Mouse (Mus musculus) thymus, postnatal 10 days (tissue): Measurements from ENCODE around the gene Dnah3.

Experiments
- DNase-seq, 2 experiments: peaks; one replicate each; pipeline ENCODE4 v3.0.0; 2021; ENCODE audit warnings: low spot score in 2 of 2

The Dnah3 gene

DNA sequence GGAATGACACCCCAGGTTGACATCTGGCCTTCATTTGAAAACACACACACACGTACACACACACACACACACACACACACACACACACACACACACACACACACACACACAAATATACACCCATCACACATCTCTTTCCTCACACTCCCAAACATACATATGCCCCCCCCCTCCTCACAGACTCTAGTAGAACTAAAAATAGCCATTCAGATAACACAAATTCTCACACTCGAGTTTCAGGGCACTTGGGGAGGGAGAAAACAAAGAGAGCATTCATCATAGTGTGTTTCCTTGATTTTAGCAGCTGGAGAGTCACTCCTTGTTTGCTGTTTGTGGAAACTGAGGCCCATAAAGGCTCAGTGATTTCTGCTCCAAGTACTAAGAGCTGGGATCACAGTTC, 41.1 kb downstream of the Dnah3 start:
- DNase-seq: no peak

DNA sequence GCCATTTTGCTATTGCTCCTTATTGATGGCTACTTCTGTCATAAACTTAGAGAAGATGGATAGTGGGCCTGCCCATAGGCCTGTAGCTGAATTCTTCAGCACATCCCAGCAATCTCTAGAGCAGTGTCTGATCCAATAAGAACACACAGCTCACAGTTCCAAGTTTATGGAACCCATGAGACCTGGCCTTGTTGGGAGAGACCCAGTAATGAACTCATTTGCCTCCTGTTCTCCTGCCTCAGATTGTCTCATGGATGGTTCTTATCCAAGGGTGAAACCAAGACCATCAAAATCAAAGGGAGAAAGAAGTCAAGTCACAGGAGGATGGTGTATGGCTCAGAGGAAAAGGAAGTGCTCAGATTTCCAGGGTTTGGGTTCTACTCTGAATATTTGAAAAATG, 44.6 kb downstream of the Dnah3 start:
- DNase-seq: no peak

DNA sequence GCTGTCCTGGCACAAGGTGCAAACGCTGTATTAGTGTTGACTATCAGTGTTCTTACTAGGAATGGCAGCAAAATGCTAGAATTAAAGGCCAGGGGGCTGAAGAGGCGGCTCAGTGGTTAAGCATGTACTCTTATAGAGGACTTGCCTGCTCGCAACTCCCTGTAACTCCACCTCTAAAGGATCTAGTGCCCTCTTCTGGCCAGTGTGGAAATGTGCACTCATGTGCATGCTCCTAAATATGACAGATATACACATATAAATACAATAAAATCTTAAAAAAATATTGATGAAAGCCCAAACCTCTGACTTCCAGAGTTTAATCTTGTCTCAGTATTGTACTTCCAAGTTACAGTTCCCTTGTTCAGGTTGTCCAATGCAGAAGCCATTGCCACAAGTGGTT, 51.1 kb downstream of the Dnah3 start:
- DNase-seq: no peak

DNA sequence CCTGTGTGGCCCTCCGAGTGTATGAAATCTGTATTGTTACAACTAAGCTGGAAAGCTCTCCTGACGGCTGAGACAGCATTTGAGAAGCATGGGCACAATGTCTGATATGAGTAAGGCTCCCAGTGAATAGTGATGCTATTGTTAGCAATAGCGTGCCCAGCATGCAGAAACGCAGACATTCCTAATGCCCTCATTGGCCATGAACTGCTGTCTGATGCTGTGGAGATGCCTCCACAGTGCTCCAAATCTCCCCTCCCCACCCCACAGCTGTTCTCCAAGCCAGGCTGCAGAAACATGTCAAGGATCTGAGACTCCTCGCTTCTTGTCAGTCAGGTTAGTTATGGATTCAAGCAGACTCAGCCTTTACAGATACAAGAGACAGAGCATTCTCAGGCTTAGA, 58.7 kb downstream of the Dnah3 start:
- DNase-seq: no peak

DNA sequence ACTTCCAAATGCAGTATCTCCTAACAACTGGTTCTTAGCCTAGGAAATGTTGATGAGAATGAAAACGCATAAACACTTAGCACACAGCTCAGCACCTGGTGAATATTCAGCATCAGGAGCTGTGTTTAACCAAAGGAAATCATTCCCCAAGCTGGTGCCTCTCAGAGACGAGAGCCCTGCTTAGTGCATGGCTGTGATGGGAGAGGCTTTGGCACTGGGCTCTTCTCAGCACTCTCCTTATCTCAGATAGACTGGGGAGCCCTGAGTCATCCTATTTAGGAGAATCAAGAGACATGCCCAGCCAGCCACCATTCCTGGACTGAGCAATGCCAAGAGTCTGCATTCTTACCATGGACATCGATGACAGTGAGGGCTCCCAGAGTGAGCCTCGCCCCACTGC, 60.1 kb downstream of the Dnah3 start:
- no peak for DNase-seq

DNA sequence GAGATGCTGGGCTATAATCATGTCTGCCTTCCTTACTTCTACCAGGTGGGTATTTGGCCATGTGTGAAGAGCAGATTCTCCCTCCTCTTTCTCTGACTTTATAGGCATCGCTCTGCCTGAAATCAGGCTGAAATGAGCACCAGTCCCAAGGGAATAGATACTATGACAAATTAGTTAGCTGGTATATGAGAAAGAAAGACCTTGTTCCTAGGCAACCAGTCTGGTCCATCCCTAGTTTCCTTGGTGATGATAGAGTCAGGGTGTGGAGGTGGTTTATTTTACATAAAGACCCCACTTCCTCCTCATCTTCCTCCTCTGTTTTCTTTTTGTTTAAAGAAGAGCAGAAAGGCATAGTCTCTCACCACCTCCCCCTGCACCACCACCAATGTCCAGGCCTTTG, 60.5 kb downstream of the Dnah3 start:
- DNase-seq: no peak

DNA sequence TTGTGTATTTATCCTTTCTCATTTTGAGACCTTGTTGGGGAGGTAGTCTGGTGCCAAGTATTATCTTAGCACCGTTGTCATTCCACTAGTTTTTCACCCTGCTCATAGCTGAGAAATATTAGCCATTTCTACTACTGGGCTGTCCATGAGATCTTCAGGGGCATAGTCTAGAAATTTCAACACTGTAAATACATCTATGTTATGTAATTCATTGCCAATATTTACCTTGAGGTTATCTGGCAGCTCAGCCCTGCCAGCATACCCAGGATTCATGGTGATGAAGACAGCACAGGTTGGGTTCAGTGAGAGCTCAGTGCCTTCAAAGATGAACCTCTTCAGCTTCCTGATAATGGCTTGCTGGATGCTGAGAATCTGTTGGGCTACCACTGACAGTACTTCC, 66.4 kb downstream of the Dnah3 start:
- DNase-seq: no peak

DNA sequence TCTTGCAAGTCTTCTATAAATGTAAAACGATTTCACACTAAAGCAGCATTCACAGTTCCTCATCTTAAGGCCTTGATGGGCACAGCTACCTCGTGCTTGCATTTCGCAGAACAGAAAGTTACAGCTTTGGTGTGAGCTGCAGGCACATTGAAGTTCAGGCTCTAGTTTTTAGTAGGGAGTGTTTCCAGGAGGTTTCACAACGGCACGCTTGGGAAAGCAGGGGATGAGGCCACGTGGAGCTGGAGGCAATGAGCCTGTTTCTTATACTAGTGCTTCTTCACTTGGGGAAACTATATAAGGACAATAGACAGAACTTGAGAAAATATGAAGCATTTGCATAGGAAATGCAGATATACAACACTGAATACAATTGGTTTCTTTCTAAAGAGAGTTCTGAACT, 98.0 kb downstream of the Dnah3 start:
- DNase-seq: no peak

DNA sequence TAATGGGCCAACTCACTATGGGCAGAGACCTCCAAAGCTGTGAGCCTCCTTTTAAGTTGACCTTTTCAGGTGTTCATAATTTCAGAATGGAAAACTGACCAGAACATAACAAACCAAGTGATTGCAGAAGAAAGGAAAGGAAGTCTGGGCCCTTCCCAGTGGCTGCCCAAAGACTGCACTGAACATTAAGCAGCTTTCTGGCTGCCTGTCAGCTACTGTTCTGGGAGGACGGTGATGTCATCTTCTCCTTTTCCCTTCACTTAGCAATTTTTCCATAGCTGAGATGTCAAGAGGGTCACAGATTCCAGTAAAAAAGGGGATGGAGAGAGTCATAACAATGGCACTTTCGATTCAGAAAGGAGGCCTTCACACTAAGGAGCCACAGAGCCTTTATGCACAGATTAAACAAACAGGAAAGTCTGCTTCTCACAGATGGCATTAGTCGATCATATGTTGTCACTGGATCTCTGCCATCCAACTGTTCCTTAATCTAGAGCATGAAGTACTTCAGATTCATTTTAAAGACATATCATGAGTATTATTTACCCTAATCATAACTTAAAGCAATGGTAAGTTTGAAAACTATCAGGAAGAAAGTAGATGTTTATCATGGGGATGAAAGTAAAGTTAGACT, 109.7 kb downstream of the Dnah3 start:
- no peak for DNase-seq

DNA sequence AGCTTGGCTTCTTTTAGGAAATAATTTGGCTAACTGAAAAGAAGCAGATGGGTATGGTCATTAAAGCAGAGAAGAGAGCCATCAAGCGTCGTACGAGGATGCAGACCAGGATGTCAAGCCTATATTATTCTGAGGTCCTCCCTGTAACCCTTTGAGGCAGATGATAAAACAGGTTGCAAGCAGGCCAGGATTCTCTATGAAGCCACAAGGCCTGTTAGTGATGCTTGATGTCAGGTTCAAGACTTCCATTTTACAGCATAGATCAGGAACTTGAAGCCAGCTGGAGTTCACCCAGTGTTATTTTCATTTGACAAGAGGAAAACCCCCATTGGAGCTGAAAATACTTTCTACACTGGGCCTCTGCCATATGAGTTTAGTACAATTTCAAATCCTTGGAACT, 114.9 kb downstream of the Dnah3 start:
- no peak for DNase-seq

DNA sequence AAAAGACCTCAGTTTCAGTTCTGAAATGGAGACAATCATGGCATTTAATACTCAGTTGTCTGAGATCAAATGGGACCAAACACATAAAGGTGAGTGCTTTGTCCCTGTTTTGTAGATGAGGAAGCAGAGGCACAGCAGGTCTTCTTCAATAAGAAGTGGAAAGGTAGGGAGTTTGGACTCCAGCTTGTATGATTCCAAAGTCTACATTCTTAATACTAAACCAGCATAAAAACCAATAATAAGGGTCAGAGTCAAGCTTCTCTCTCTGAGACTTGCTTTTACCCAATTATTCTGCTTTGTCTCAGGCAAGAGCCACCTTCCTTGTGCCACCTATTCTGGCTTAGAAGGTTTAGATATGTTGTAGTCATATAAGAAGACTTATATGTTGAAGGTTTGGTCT, 116.5 kb downstream of the Dnah3 start:
- DNase-seq: no peak

DNA sequence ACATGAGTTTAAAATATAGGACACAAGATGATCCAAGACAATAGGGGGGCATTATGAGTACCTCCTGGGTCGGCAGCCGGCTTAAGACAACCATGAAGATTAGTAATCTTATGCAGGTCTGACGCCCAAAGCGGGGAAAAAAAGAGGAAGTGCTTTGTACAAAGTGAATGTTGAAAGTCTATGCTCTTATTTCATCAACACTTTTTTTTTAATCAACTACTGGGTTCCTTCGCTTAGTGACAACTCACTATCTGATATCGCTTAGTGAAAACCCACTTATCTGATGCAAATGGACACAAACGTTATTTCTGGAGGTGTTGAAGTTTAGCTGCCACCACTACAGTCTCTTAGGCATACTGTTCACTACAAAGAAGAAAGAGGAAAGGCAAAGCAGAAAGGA, 117.5 kb downstream of the Dnah3 start:
- no peak for DNase-seq

DNA sequence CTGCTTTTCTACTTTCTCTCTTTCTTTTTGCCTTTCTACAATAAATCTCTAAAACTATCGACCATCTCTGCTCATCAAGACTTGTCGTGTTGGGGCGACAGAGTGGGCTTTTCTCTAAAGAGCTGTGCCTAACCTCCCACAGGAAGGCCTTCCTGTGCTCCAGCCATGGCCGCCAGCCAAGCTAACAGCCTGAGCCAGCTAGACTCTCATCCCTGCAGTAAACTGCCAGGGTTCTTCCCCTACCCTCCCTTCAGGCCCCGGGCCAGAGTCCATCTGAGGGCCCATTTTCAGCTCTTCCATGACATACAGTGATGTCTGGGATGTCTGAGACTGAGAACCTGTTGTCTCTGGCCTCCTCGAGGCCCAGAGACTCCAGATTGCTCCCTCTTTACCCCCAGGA, 118.8 kb downstream of the Dnah3 start:
- no peak for DNase-seq

DNA sequence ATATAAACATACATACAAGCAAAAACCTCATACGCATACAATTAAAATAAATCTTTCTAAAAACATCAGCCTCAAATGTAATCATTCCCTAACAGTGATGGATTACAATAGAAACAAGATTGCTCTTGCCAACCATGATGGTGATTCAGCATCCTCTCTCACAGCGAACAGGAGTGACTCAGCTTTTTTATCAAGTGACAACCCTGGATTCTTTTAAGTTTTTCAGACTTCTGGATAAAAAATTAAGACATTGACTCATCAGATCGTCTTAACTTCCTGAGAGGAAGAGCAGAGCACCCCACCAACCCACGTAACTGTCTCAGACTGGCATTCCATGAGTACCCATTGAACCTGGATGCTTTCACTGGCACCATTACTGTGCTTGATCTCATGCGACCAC, 120.9 kb downstream of the Dnah3 start:
- DNase-seq: no peak

DNA sequence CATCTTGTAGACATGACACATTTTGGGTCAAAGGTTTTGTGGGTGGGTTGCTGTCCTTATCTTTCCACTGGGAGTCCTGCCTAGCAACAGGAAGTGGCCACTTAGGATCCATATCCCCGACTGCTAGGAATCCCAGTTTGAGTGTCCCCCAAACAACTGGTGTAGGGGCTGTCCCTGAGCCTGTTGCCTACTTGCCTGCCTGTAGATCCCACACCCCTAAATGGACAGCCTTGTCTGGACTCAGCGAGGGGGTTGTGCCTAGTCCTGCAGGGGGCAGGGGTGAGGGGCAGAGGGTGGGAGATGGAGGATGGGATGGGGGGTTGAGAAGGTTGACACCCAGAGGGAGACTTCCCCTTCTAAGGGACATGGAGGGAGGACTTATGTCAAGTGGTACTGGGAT, 125.8 kb downstream of the Dnah3 start:
- DNase-seq: no peak

DNA sequence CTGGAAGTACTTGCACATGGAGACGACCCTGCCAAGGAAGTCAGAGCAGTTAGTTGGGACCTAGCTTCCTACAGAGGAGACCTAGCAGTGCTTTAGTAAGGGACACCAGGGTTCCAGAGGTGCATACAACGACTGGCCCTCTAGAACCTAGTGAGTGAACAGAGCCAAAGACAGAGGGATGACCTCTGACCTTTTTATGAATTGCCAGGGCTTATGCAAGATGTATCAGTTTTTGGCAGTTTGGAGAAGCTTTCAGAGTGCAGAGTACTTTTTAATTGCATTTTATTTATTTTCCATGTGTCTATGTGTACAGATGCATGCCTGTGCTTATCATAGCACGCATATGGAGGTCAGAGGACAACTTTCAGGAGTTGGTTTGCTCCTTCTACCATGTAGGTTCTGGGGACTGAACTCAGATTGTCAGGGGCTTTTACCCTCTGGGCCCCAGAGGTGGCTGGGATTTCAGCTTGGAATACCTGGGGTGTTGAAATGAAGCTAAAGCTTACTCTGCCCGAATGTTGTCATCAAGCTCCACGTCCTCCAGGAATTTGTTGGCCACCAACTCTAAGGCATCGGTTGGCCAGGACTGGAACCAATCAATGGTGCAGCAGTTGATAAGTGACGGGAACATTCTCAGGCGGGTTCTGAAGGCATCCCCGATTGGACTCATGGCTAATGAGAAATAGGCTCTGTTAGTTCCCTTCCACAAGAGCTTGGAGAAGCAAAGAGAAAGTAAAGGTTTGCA, 129.3 kb downstream of the Dnah3 start:
- DNase-seq: no peak

DNA sequence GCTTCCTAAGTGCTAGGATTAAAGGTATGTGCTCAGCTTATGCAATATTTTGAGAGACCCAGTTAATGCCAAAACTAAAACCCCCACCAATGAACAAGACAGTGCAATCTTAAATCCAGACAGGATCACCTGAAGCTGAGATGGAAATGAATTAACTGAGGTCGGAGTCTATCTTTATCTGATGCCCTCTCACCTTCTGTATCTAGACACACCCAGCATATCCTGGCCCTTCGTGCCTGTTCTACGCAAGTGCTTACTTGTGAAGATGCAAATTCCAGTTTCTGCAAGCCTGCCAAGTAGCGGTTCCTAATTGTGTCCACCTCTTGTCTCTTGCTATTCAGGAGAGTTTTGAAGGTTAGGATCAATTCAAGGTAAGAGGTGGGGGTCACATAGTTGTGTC, 129.9 kb downstream of the Dnah3 start:
- no peak for DNase-seq

DNA sequence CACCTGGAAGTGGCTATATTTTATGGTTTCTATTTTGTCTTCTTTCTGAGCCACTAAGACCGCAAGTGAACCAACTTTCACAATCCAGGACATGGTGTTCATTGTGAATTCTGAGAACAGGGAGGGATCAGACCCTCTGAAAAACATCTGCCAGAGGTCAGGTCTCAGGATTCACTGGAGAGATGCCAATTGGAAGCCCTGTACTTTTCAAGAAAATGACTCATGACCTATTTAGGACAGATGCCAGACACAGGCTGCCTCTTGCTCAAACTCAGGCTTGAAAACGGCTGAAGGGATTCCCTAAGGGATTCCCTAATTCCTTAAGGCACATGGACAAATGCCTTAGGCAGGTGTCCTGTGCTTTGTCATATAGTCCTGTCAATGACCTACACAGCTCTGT, 134.0 kb downstream of the Dnah3 start:
- no peak for DNase-seq

DNA sequence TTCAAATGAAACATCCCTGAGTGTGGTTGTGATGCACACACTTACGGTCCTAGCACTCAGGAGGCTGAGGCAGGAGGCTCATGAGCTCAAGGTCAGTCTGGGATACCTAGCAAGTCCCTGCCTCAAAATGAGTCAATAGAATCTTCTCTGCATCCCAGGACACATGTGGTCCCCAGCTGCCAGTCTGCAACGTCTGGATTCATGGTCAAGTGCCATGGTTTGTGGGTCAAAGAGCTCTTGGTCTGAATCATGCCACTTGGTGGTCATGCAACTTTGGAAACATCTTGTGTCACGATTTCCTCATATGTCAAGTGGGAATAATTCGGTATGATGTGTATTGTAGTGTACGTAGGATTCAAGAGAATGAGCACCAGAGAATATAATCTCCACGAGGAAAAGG, 134.5 kb downstream of the Dnah3 start:
- no peak for DNase-seq

DNA sequence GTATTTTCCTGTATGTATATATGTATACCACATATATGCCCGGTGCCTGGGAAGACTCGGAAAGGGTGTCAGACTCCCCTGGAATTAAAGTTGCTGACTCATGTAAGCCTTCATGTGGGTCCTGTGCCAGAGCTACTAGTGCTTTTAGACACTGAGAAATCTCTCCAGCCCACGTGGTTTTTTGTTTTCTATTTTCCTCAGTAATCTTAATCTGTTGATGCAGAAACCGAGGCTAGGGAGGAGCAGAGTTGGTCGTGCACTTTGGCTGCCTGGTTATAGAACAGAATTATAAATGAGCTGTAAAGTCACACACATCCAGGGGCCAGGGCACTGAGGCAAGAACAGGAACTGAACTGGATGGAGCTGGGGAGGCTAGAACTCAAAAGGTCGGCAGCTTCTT, 135.1 kb downstream of the Dnah3 start:
- DNase-seq: no peak

DNA sequence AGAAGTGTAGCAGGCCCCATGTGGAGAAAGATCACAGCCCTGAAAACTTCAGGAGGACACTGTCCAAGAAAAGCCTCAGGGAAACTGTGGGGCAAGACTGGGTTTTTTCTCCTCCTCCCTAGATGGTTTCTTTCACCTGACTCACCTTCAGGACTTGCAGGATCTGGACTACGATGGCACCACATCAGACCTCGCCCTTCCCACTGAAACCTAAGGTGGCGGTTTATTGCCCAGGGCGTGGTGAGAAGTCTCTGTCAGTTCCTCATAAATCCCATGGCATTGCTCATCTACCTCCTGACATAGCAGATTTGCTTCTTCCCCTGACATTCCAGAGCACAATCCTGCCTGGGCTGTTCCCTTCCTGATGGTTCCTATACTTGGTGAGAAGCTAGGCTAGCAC, 135.6 kb downstream of the Dnah3 start:
- DNase-seq: no peak

DNA sequence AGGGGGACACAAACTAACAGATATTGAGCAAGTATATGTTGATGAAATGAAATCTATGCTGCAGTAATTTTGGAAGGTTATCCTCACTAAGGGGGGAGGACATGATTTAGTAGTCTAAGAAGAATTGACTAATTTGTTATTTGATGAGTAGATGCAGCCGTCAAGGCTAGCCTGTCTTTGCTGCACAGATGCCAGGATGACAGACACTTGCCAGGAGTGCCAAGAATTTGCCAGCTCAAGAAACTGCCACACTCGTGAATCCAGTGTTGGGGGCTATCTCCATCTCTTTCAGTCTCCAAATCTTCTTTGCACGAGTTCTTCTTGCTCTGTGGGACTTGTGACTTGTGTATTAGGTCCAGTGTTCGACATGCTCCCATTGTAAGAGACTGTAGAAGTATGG, 136.0 kb downstream of the Dnah3 start:
- no peak for DNase-seq

DNA sequence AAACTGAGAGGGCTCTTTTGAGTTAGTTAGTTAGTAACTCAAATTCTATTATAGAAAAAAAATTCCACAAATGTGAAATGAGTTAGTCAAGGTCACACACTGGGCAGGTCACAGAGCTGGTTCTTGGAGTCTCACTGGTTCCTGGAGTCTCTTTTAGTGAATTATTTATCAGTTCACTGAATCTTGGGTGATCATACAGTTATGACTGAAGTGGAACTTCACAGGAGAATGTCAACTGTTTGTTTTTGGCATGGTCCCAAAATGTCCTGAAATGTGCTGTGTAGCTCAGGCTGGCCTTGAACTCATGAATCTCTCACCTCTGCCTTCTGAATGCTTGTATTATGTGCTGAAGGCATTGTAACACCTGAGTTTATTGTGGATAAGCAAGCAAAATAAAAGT, 137.7 kb downstream of the Dnah3 start:
- DNase-seq: no peak

DNA sequence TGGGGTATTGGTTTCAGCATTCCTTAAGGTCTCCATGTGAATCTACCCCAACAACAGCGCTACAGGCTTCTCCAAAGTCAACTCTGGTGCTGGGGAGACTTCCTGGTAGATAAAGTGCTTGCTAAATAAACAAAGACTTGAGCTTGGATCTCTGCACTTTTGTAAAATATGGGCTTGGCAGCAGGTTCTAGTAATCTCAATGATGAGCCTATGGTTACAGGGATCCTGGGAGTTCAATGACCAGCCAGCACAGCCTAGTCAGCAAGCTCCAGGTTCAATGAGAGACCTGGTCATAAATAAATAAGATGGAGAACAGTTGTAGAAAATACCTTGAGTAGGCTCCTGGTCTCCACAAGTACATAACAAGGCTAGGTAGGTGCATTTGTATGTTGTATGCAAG, 141.0 kb downstream of the Dnah3 start:
- DNase-seq: no peak
